Mouse (Mus musculus) testis, postnatal 10 days (tissue): ENCODE data around the gene Maml3.
A peak's percentile ranks its signal among the peaks of the same experiment; 100 is the strongest.

Source experiments
- DNase-seq: peaks from one replicate; pipeline ENCODE4 v3.0.0; 2021; ENCODE audit warnings: low spot score

Maml3 gene

GRCm38 (mm10) chr3:51660821-51661276, 444.0 kb downstream of the Maml3 start:
- no peak for DNase-seq

- no peak for DNase-seq
Observed at GRCm38 (mm10) chr3:51660060-51660459, 444.8 kb downstream of the Maml3 start, which contains the start of gene Mgst2. TSS of gene Mgst2 (plus strand) at chr3:51660360.

GRCm38 (mm10) chr3:51659415-51659814, 445.5 kb downstream of the Maml3 start:
- DNase-seq: no peak

- DNase-seq: no peak
Observed at GRCm38 (mm10) chr3:51654303-51655055, 450.4 kb downstream of the Maml3 start.

- DNase-seq: peak; percentile 51
Observed at GRCm38 (mm10) chr3:51652701-51653100, 452.2 kb downstream of the Maml3 start.

GRCm38 (mm10) chr3:51652292-51652691, 452.6 kb downstream of the Maml3 start:
- peak; percentile 90 for DNase-seq

- DNase-seq: no peak
Observed at GRCm38 (mm10) chr3:51651149-51651548, 453.7 kb downstream of the Maml3 start.

GRCm38 (mm10) chr3:51649986-51650385, 454.9 kb downstream of the Maml3 start:
- no peak for DNase-seq

GRCm38 (mm10) chr3:51649426-51649825, 455.4 kb downstream of the Maml3 start:
- DNase-seq: no peak

- DNase-seq: peak; percentile 83
Observed at GRCm38 (mm10) chr3:51648037-51648664, 456.7 kb downstream of the Maml3 start.

- no peak for DNase-seq
Observed at GRCm38 (mm10) chr3:51647356-51647755, 457.5 kb downstream of the Maml3 start.

GRCm38 (mm10) chr3:51646301-51646700, 458.6 kb downstream of the Maml3 start:
- DNase-seq: no peak

GRCm38 (mm10) chr3:51645484-51645883, 459.4 kb downstream of the Maml3 start:
- no peak for DNase-seq

- no peak for DNase-seq
Observed at GRCm38 (mm10) chr3:51638260-51638659, 466.6 kb downstream of the Maml3 start.

GRCm38 (mm10) chr3:51637326-51637725, 467.6 kb downstream of the Maml3 start:
- DNase-seq: no peak

- DNase-seq: no peak
Observed at GRCm38 (mm10) chr3:51636700-51637099, 468.2 kb downstream of the Maml3 start.

GRCm38 (mm10) chr3:51635960-51636359, 468.9 kb downstream of the Maml3 start:
- no peak for DNase-seq
